Mouse (Mus musculus): Measurements from ENCODE around the gene Ndfip2. TPM values are rescaled to one million over a fixed set of nuclear protein-coding genes. Genes with fewer than 3 reads are reported as not detected.

Gene Ndfip2
- polyA plus RNA-seq, 2 experiments: 12.9 to 19.1 TPM

DNA sequence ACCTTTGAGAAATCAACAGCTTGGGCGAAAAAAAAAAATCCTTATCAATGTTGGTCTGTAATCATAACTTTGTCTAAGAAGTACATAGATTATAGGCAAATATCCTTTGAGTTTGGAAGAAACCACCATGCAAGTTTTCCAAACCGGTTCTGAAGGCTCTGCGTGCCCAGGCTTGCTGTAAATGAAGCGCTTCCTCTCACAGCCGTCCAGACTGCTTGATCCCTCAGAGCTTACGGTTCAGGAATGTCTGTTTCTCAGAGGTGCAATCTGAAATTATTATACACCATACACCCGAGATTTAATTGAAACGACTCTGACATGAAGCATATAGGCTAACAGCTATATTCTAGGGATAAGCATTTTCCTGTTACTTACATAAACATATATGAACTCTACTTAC lies 83.4 kb downstream of the Ndfip2 start:
- no peak overlapping the region for H3K27ac ChIP-seq
- no peaks in the 10 kb centered on the region for H3K36me3 ChIP-seq (replicated peaks; ENCODE audit: control insufficient read depth, insufficient read depth, low read depth)
- 57% methylated on average over 8 of the region's 8 CpGs for WGBS (ENCODE audit: insufficient replicate concordance)
- ATAC-seq (ENCODE audit: insufficient read depth) (no peak), DNase-seq (ENCODE audit: low read depth in 3 of 3, low spot score in 3 of 3) (no peak)
- no peaks in the 10 kb centered on the region for H3K4me1 ChIP-seq (replicated peaks; ENCODE audit: control insufficient read depth in 2 of 2, insufficient read depth in 2 of 2, low read length in 1 of 2)
- H3K27me3 ChIP-seq (ENCODE audit: control insufficient read depth, insufficient read depth, low read length): no peaks in the 10 kb centered on the region
- no peaks in the 10 kb centered on the region for H3K9me3 ChIP-seq (ENCODE audit: control insufficient read depth, low read length)
- H3K9ac ChIP-seq (replicated peaks): no peak overlapping the region
- no peak overlapping the region for H3K4me2 ChIP-seq (ENCODE audit: low read depth)
- H3K4me3 ChIP-seq (ENCODE audit: insufficient read depth in 1 of 2, low read depth in 2 of 2, low read length in 2 of 2): no peak overlapping the region
- TF ChIP-seq EP300 (IDR thresholded peaks at IDR 0.05; ENCODE audit: low read depth): no peak
- TF ChIP-seq CTCF (IDR thresholded peaks at IDR 0.05; ENCODE audit: low read depth): no peak

DNA sequence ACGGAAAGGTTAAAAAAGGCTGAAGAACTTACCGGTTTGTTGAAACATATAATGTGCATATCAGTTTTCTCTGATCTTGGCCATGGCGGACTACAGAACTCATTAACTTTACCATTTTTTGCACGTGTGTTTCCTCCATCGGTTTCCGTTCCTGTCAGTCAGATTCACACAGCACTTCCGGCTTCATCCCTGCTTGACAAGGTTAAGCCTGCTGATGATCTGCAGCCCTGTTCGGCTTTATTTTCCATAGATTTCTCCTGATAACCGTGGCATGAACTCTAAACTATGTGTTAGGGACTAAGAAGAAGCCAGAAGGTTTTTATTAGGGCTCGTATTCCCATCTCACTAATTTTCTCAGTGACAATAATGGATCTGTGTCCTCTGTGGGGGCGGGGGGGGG lies 95.7 kb downstream of the Ndfip2 start:
- Histone ChIP-seq H3K9me3 (ENCODE audit: control insufficient read depth, low read length) (no peaks in the 10 kb centered on the region), H3K36me3 (replicated peaks; ENCODE audit: control insufficient read depth, insufficient read depth, low read depth) (no peaks in the 10 kb centered on the region), H3K4me3 (ENCODE audit: insufficient read depth in 1 of 2, low read depth in 2 of 2, low read length in 2 of 2) (no peak overlapping the region), H3K27me3 (ENCODE audit: control insufficient read depth, insufficient read depth, low read length) (no peaks in the 10 kb centered on the region), H3K4me2 (ENCODE audit: low read depth) (no peak overlapping the region), H3K4me1 (replicated peaks; ENCODE audit: control insufficient read depth in 2 of 2, insufficient read depth in 2 of 2, low read length in 1 of 2) (no peaks in the 10 kb centered on the region), H3K9ac (replicated peaks) (no peak overlapping the region), H3K27ac (no peak overlapping the region)
- 57% methylated on average over 11 of the region's 11 CpGs for WGBS (ENCODE audit: insufficient replicate concordance)
- TF ChIP-seq EP300 (IDR thresholded peaks at IDR 0.05; ENCODE audit: low read depth): no peak
- TF ChIP-seq CTCF (IDR thresholded peaks at IDR 0.05; ENCODE audit: low read depth): no peak
- ATAC-seq (ENCODE audit: insufficient read depth): no peak
- DNase-seq (ENCODE audit: low read depth in 3 of 3, low spot score in 3 of 3): no peak

Other genes starting within 250 kb of the Ndfip2 start
- gene Rbm26, start 81.2 kb upstream of the Ndfip2 start, polyA plus RNA-seq (2012; rRNA removed): 8.6 and 11.7 TPM in 2 replicates
- gene Rbm26, start 81.2 kb upstream of the Ndfip2 start, polyA plus RNA-seq (2014; fragmentation: Nextera tagmentation; extraction: Ambion mirVana): 9.0 and 9.1 TPM in 2 replicates

All from liver, embryonic 14.5 days (tissue).